Mouse (Mus musculus): Measurements from ENCODE around the gene Gli2.

Gli2 gene

DNA sequence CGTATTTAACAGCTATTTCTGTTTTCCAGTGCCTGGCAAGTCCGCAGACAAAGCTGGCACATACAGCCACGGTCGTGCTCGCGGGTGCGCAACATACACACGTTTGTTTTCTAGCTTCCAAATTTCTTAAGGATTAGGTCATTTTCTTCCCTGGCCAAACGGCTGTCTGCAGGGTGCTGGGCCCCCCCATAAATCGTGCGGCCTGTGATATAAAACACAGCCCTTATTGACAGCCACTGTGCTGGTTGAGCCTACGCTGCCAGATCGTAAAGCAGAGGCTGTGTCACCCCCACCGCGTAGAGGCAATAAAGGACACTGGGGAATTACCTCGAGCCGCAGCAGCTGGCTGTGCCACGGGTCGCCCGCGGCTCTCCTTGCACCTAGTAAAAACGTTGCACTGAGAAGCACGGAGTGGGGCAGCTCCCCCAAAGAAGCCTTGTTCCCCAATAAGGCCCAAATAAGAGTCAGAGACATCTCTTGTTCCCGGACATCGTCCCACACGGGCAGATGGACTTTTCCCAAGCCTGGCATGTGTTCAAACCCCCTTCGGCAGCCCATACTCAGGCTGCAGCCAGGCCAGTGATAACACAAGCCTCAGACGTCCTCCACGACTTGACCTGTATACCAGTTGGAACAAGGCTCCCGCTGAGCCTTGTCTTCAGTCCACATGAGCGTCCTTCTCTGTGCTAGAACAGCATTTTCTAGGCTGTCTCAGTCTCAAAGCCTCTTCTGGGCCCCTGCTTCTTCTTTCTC lies 227.8 kb downstream of the Gli2 start:
- in situ Hi-C loops (cut with MboI; ENCODE audit: unreplicated experiment in 2 of 2), result no loop called here

DNA sequence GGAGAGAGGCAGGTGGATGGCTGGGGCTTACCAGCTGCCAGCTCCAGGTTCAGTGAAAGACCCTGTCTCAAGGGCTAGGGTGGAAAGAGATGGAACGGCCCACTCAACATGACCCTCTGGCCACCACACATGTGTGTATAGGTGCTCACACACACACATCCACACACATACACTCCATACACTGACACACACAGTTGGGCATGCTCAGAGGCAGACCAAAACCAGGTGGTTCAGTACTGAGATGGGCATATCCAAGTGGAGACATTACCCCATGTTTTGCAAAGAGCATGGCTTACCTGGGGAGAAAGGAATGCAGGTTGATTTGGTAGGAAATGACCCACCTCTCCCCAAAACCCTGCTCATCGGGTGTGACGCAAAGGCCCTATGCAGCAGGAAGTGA lies 228.4 kb downstream of the Gli2 start:
- in situ Hi-C loops (cut with MboI; ENCODE audit: unreplicated experiment in 2 of 2), result no loop called here

DNA sequence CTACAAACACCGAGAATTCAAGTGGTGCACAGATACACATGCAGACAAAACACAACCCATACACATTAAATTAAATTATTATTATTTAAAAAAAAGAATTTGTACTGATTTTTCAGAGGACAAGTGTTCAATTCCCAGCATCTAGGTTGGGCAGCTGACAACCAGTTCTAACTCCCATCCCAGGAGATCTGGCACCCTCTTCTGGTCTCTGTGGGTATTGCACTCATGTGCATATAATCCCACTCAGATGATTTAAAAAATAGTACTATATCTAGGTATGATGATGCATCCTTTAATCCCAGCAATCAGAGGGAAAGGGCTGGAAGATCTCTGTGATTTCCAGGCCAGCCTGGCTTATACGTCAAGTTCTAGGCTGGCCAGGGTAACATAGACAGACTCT lies 231.2 kb downstream of the Gli2 start:
- in situ Hi-C loops (cut with MboI; ENCODE audit: unreplicated experiment in 2 of 2), result no loop called here

DNA sequence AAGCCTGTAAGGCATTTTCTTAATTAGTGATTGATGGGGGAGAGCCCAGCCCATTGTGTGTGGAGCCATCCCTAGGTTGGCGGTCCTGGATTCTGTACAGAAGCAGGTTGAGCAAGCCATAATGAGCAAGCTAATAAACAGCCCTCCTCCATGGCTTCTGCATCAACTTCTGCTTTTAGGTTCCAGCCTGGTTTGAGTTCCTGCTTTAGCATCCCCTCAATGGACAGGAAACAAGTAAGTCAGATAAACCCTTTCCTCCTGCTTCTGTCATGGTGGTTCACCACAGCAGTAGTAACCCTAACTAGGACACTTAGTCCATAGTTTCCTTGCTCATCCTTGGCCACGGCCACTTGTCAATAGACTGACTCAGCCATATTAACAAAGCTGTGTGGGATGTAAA lies 238.4 kb downstream of the Gli2 start:
- in situ Hi-C loops (cut with MboI; ENCODE audit: unreplicated experiment in 2 of 2), result no loop called here

DNA sequence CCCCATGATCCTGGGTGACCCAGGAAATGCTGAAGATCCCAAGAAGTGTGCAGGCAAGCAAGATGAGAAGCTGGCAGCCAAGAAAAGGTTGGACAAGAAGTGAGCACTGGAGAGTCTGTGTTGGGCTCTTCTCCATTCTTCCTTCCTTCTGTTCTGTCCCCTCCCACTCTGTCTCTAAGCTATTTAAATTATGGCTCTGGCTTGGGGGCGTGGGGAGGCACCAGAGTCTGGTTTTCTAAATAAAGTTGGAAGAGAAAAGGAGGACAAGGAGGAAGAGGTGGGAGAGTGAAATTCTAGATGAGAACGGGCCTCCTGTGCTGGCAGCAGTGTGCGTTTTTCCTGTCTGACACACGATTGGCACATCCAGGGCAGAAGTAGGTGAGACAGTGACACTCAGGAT lies 243.1 kb downstream of the Gli2 start:
- in situ Hi-C loops (cut with MboI; ENCODE audit: unreplicated experiment in 2 of 2), result no loop called here

DNA sequence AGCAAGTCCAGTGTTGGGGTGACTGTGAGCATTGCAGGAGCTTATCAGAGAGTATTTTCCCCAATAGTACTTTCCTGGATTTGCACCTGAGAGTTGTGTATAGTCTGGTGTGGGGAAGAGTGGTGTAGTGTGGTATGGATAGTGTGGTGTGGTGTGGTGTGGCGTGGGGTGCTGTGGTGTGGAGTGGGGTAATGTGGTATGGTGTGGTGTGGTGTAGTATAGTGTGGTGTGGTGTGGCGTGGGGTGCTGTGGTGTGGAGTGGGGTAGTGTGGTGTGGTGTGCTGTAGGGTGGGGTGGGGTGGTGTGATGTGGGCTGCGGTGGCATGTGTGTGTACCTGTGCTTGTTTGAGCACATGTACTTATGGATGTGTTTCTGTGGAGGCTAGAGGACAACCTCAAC lies 246.7 kb downstream of the Gli2 start:
- in situ Hi-C loops (cut with MboI; ENCODE audit: unreplicated experiment in 2 of 2), result no loop called here

DNA sequence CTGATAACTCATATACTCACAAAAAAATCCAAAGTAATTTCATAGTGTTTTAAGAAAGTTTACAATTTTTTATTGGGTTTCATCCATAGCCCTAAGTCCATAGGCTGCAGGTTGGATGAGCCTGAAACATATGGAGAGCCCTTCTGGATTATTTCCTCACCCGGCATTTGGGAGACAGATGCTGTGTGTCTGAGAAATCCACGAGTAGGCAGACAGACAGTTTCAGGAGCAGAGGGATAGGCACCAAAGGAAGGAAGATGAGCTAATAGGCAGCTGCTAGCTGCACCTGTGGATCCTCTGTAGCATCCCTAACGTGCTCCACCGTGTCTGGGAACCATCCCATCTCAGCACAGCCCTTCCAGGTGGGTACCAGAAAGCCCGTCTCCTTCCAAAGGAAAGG lies 251.3 kb downstream of the Gli2 start:
- in situ Hi-C loops (cut with MboI; ENCODE audit: unreplicated experiment in 2 of 2), result no loop called here

DNA sequence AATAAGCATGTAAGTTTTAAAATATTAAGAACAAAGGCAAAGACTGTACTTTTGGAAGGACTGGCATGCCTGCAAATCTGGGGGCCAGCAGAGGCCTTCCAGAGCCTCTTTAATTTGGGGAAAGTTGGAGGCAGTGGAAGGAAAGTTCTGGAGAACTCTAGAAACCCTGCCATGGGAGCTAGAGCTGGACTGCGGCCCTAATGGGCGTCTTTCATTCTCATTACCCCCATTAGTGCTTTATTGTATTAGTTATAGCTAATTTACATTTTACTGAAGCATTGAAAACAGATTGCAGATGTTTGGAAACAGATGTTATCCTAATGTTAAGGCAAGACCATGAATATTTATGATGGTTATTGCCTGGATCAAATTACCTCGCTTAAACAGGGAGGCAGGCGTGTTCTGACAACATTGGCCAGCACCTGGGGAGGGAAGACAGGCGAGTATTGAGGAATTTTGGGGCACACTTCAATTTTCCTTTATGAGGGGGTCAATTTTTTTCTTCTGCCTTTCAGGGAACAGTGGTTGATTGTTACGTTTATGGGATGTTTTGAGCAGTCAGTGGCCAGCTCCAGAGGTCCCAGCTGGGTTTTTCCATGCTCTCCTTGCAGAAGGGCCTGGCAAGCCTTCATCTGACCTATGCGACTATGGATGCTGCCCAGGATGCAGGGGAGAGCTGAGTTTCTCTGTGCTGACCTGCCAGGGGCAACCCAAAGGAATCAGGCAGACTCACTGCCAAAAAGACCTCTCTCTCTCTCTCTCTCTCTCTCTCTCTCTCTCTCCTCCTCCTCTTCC lies 253.9 kb downstream of the Gli2 start:
- in situ Hi-C loops (cut with MboI; ENCODE audit: unreplicated experiment in 2 of 2), result no loop called here

DNA sequence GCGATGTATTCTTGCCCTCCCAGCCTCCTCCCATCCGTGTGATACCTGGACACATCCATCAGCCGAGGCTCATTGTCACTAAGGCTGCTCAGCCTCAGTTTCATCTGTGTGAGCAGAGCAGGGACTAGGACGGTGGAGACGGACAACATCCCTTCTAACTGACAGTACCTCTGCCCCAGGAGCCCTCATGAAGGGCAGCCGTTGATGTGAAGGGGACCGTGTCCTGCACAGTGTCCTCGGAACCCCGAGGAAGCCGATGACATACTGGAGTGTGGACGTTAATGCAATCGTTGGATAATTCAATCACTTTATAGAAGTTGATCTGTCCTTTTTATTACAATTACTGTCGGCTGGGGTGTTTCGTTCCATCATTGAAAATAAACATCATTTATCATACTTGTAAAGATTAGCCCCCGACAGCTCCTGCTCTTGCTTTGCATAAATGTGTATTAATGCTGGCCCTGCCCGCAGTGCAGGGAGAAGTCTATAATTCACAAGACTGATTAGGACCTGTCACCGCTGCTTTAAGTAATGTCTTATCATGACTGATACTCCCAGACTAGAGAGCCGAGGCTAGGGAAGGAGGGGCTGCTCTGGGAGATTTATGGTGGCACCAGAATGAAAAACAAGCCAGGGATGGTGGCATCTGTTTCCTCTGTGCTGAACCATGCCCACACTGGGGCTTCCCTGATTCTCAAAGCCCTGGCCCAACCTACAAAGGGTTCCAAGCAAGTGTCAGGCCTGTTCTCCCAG lies 257.8 kb downstream of the Gli2 start:
- in situ Hi-C loops (cut with MboI; ENCODE audit: unreplicated experiment in 2 of 2), result no loop called here

DNA sequence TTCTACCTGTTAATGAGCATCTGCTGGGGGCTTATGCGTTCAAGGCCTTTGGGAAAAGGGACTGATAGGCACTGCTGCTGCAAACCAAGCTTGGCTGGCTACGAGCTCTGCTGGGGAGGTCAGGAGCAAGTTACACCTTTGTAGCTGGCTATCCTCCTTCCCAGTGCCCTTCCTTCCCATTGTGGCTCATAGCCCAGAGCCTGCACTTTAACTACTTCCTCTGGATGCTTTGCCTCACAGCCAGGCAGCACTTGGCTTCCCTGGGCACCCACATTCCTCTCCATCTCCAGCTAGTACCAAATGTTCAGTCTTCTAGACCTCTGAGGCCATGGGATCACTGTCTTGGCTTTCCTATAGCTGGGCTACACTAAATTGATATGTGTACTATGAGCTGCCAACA lies 263.5 kb downstream of the Gli2 start:
- in situ Hi-C loops (cut with MboI; ENCODE audit: unreplicated experiment in 2 of 2), result no loop called here

DNA sequence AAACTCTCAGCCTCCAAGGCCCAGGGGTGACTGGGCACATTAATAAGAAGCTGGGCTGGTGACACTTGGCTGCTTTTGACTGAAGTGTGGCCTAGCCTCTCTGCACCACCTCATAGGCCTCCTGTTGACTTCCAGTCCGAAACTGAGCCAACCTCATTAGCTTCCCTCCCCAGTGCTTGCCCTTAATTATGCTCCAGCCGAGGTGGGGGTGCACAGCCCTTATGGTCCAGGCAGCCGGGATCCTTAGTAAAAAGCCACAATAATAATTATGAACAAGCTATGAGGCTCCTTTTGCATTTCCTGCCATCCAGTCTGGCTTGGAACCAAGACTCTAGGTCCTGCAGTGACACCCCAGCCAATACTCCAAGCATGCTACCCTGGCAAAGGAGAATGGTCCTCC lies 264.0 kb downstream of the Gli2 start:
- in situ Hi-C loops (cut with MboI; ENCODE audit: unreplicated experiment in 2 of 2), result no loop called here

DNA sequence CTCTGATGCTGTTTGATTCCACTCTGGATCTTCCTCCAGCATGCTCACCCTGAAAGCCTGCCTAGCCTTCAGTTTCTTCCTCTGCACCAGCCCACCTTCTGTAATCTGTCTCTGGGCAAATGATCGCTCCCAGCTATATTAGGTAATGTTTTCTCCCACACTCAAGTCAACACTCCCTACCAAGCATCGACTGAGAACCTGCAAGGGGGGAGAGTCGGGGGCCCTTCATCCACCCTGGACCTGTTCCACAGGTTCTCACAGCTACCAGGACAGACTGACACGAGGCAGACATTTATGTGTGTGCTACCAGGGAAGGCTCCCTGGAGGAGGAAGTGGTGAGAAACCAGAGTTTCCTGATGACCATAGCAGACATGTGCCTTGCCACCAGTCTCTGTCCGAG lies 264.6 kb downstream of the Gli2 start:
- in situ Hi-C loops (cut with MboI; ENCODE audit: unreplicated experiment in 2 of 2), result no loop called here

DNA sequence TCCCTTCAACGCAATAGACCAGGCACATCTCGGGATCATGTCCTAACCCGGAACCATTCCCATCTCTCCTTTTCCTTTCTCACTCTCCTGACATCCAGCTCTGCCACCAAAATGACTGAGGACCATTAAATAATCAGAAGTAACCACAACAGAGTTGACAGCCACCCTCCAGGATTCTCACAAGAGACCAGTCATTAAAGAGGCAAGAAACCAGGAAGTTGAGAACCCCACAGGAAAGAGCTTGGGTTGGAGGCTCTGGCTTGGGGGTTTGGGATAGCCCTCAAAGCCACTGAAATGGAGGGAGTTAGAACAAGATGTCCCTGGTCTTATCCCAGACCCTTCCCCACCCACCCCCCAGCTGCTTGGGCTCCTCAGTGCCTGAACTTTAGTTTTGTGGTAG lies 265.9 kb downstream of the Gli2 start:
- in situ Hi-C loops (cut with MboI; ENCODE audit: unreplicated experiment in 2 of 2), result no loop called here

Measured in v-Abl transformed pro-B cells (cell line).